Mouse (Mus musculus) kidney, embryonic 16.5 days (tissue): ENCODE measurements around the gene Dnah12. TPM values are rescaled to one million over a fixed set of nuclear protein-coding genes. Genes with fewer than 3 reads are reported as not detected.
"Not testable (repeated sequence)": the region's sequence is repeated elsewhere in the genome, so short reads cannot be mapped to it uniquely, and the experiment has no call there.

Experiments
- ATAC-seq: fragments of 200-750 bp; cut with Nextera tagmentation; 2 replicates; pipeline ENCODE4 v1.8.0; 2017; ENCODE audit warnings: moderate TSS enrichment; ENCODE audit not compliant: low FRiP score, low TSS enrichment
- H3K27ac ChIP-seq: fragments of 300-500 bp; sonication (generic); 2 replicates; pipeline ENCODE4 v1.5.1; 2014; ENCODE audit warnings: low read length
- H3K27me3 ChIP-seq: fragments of 300-500 bp; sonication (generic); 2 replicates; pipeline ENCODE4 v1.6.1; 2014; ENCODE audit warnings: low read length, control low read depth, mixed read lengths; ENCODE audit not compliant: insufficient read depth
- H3K36me3 ChIP-seq: fragments of 300-500 bp; sonication (generic); 2 replicates; pipeline ENCODE4 v1.6.1; 2014; ENCODE audit warnings: low read length, control low read depth, mixed read lengths; ENCODE audit not compliant: insufficient read depth
- H3K4me1 ChIP-seq: fragments of 300-500 bp; sonication (generic); 2 replicates; pipeline ENCODE4 v1.6.1; 2014; ENCODE audit warnings: low read length, control low read depth, mixed read lengths; ENCODE audit not compliant: insufficient read depth
- H3K4me2 ChIP-seq: fragments of 300-500 bp; sonication (generic); replicated peaks from 2 replicates; pipeline ENCODE4 v1.6.1; 2014; ENCODE audit warnings: low read depth, low read length
- H3K4me3 ChIP-seq: fragments of 300-500 bp; sonication (generic); 2 replicates; pipeline ENCODE4 v1.5.1; 2014; ENCODE audit warnings: mild to moderate bottlenecking, low read length
- H3K9ac ChIP-seq: fragments of 300-500 bp; sonication (generic); replicated peaks from 2 replicates; pipeline ENCODE4 v1.6.1; 2014; ENCODE audit warnings: low read length
- H3K9me3 ChIP-seq: fragments of 300-500 bp; sonication (generic); 2 replicates; pipeline ENCODE4 v1.6.1; 2016; ENCODE audit warnings: low read length, control low read depth
- WGBS: fragments of 180-500 bp; shearing (Covaris S2); extraction: QIAGEN DNeasy Blood & Tissue Kit; methylation state at CpG from one replicate; pipeline ENCODE4 v1.1.7; 2014; 5-methylcytosine and 5-hydroxymethylcytosine counted together
- polyA plus RNA-seq: library from polyadenylated mRNA; unstranded; fragments of >200 nt; fragmentation: Nextera tagmentation; extraction: Ambion mirVana; gene quantifications from 2 replicates; pipeline ENCODE4 v1.2.1, GENCODE M21; 2015

The Dnah12 gene
- polyA plus RNA-seq, 1 experiment from 2014 or later: 0.21 TPM

DNA sequence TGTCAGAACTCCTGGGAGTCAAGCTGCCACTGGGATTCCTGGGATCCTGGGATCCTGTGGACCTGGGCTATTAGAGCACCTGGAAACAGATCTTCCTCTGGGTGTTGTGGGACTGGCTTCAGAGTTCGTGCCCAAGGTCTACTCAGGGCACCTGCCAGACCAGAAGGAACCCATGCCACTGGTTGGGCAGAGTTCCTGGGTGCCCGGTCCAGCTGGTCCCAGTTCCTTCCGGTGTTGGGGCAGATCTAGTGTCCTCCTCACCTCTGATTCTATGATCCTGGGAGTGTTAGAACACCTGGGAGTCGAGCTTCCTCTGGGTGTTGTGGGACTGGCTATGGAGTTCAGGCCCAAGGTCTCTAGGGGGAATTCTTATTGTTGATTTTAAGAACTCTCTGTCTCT lies 214.3 kb downstream of the Dnah12 start:
- Histone ChIP-seq H3K9me3 (no peaks in the 10 kb centered on the region), H3K9ac (no peak overlapping the region), H3K4me3 (no peak overlapping the region), H3K36me3 (no peaks in the 10 kb centered on the region), H3K27me3 (no peaks in the 10 kb centered on the region), H3K4me2 (no peak overlapping the region), H3K4me1 (no peaks in the 10 kb centered on the region), H3K27ac (no peak overlapping the region)
- WGBS: 88% methylated on average over 4 of the region's 4 CpGs
- ATAC-seq: no peak

DNA sequence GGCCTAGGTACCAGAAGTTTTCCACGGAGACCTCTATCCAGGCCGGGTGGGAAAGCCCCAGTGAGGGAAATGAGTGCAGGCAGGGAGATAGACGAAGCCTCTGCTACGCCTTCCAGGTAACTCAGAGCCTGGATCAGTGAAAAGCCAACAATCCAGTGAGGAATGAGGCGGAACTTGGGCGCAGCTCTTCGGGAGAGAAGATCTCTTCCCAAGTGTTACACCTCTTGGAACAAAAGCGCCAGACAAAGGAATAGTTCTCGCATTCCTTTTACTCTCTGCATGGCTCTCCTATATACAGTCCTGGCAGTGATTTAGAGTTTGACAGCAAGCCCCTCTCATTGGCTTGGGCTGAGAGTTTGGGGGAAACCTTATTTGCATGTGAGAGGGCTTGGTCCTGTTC lies 217.4 kb downstream of the Dnah12 start:
- WGBS: 60% methylated on average over 9 of the region's 9 CpGs
- ATAC-seq: not testable (repeated sequence)

DNA sequence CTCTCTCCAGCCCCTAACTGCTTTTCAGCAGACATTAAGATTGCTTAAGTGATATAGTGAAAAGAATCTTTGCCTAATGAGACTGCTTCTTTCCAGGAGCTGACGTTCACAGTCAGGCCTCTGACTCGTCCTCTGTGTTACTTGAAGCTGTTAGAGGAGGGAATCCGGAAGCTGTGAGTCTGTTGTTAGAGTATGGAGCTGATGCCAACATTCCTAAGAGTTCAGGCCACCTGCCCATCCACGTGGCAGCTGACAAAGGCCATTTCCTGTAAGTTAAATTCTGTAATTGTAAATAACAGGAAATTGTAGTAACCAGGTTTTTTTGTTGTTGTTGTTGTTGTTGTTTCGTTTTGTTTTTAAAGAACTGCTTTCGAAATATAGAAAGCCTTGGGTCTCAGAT lies 218.1 kb downstream of the Dnah12 start:
- ATAC-seq: no peak
- Histone ChIP-seq H3K4me1 (no peaks in the 10 kb centered on the region), H3K9me3 (no peaks in the 10 kb centered on the region), H3K4me2 (no peak overlapping the region), H3K9ac (no peak overlapping the region), H3K27me3 (no peaks in the 10 kb centered on the region), H3K36me3 (no peaks in the 10 kb centered on the region), H3K4me3 (no peak overlapping the region), H3K27ac (no peak overlapping the region)
- 71% methylated on average over 6 of the region's 6 CpGs for WGBS

More for the DNA sequence above, 217.4 kb downstream of the Dnah12 start:
- not testable (repeated sequence) for H3K36me3 ChIP-seq, H3K9ac ChIP-seq, H3K9me3 ChIP-seq, H3K4me3 ChIP-seq, H3K27me3 ChIP-seq, H3K4me1 ChIP-seq, H3K27ac ChIP-seq, H3K4me2 ChIP-seq

DNA sequence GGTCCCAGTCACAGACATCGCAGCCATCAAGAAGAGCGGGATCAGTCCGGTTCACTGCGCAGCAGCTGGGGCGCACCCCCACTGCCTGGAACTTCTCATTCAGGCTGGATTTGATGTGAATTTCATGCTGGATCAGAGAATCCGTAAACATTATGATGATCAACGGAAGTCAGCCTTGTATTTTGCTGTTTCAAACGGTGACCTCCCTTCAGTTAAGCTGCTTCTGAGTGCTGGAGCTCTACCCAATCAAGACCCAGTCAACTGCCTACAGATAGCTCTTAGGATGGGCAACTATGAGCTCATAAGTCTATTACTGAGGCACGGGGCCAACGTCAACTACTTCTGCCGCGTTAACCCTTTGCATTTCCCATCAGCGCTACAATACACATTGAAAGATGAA lies 218.8 kb downstream of the Dnah12 start:
- Histone ChIP-seq H3K36me3 (no peaks in the 10 kb centered on the region), H3K27me3 (no peaks in the 10 kb centered on the region), H3K4me3 (no peak overlapping the region), H3K4me1 (no peaks in the 10 kb centered on the region), H3K9me3 (no peaks in the 10 kb centered on the region), H3K27ac (no peak overlapping the region), H3K9ac (no peak overlapping the region), H3K4me2 (no peak overlapping the region)
- WGBS: 94% methylated on average over 13 of the region's 13 CpGs
- no peak for ATAC-seq

DNA sequence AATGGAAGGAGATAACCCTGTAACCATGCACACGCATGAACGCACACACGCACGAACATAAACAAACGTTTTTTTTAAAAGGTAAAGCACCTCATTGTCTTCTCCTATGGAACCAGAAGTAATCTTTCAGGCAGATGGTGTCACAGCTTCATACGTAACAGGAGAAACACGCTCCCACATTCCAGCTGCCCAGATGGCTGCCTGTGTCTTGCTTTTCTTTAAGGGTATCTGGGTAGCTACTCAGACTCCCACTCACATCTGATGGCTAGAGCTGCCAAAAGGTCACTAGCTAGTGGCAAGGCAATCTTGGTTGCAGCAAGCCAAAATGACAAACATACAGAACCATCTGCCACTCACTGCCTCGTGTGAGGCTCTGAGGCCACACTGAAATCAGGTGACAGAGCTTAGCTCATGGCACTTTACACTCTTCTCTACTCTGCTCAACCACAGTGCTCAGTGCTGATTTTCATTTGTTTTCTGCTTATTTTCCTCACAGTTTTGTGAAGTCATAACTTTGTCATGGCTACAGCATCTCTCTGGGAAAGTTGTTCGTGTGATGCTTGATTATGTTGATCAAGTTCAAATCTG lies 220.7 kb downstream of the Dnah12 start:
- H3K9me3 ChIP-seq: no peaks in the 10 kb centered on the region
- H3K4me2 ChIP-seq: no peak overlapping the region
- H3K27ac ChIP-seq: peak overlapping the region; percentile 9; the same call in 1 of the 2 replicates
- 44% methylated on average over 9 of the region's 9 CpGs for WGBS
- ATAC-seq: peak; percentile 69; the same call in 1 of the 2 replicates
- no peak overlapping the region for H3K4me3 ChIP-seq
- H3K4me1 ChIP-seq: no peaks in the 10 kb centered on the region
- no peak overlapping the region for H3K9ac ChIP-seq
- no peaks in the 10 kb centered on the region for H3K36me3 ChIP-seq
- H3K27me3 ChIP-seq: no peaks in the 10 kb centered on the region

DNA sequence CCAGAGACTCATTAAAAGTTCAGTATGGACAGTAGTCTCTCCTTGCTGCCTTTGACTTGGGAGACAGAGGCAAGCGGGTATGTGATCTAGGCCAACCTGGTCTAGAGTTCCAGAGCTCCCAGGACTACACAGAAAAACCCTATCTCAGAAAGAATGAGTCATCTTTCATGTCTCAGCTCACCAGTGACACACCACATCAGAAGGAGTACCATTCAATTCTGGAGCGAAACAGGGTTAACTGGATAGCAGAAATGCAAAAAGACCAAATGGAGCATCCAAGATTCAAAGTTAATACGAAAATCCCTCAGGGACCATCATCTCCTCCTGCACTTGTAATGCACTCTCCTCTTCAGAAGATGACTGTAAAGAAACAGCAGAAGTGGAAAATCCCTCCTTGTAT lies 226.2 kb downstream of the Dnah12 start:
- Histone ChIP-seq H3K27me3 (no peaks in the 10 kb centered on the region), H3K4me2 (no peak overlapping the region), H3K4me1 (no peaks in the 10 kb centered on the region), H3K9ac (no peak overlapping the region), H3K9me3 (no peaks in the 10 kb centered on the region), H3K36me3 (peaks cover 13% of the 10 kb centered on the region), H3K27ac (no peak overlapping the region), H3K4me3 (no peak overlapping the region)
- WGBS: 94% methylated on average over 3 of the region's 3 CpGs
- no peak for ATAC-seq

DNA sequence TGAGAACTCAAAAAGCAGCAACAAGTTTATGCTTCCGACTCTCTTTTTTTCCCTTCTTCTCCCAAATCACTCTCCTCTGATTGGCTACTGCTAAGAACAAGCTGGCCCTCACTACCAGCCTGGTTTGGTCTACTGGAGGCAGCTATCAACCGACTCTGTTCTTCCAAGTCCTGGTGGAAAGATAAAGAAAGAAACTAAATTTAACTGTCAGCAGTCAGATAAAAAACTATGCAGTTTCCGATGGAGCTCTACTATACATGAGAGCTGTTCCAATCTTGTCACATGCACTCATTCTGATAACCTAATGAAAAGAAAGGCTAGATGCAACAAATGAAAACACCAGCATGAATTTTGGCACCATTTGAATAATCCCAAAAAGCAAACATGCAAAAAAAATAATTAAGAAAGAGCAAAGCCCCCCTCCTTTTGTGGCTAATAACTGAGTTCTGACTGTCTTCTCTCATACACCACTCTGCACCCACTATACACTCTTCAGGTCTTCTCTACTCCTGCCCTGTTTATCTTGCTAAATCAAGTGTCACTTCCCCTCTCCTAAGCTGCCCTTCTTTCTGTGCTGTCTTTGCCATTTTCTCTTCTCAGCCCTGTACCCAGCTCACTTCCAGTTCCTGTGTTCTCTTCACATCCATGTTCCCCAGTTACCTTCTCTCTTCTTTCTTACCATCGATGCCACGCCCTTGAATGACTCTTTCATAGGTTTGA lies 230.8 kb downstream of the Dnah12 start:
- no peak overlapping the region for H3K9ac ChIP-seq
- H3K4me1 ChIP-seq: no peaks in the 10 kb centered on the region
- no peak overlapping the region for H3K27ac ChIP-seq
- no peak overlapping the region for H3K4me2 ChIP-seq
- ATAC-seq: no peak
- no peak overlapping the region for H3K4me3 ChIP-seq
- no peaks in the 10 kb centered on the region for H3K9me3 ChIP-seq
- H3K27me3 ChIP-seq: no peaks in the 10 kb centered on the region
- 91% methylated on average over 5 of the region's 5 CpGs for WGBS
- peaks cover 28% of the 10 kb centered on the region for H3K36me3 ChIP-seq

DNA sequence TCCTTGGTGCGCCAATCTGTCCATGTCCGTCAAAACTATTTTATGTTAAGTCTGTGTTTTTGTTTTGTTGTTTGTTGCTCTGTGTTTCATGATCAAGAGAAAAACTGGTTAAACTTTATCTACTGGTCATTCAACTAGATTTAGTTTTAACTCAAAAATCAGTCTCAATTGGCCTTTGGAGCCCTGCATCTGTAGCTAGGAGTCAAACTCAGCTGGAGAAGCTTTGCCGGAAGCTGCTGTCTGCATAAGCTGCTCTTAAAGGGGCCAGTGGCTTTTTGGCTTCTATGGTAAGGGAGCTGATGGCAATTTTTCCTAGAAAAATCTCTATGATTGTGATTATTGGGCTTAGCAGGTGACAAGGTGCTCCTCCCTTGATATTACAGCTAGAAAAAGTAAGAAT lies 241.8 kb downstream of the Dnah12 start:
- Histone ChIP-seq H3K27me3 (no peaks in the 10 kb centered on the region), H3K4me3 (no peak overlapping the region), H3K4me2 (no peak overlapping the region), H3K4me1 (no peaks in the 10 kb centered on the region), H3K9ac (no peak overlapping the region), H3K36me3 (peaks cover 19% of the 10 kb centered on the region; the same call in 1 of the 2 replicates), H3K9me3 (no peaks in the 10 kb centered on the region), H3K27ac (no peak overlapping the region)
- ATAC-seq: no peak
- WGBS: 89% methylated on average over 3 of the region's 3 CpGs

DNA sequence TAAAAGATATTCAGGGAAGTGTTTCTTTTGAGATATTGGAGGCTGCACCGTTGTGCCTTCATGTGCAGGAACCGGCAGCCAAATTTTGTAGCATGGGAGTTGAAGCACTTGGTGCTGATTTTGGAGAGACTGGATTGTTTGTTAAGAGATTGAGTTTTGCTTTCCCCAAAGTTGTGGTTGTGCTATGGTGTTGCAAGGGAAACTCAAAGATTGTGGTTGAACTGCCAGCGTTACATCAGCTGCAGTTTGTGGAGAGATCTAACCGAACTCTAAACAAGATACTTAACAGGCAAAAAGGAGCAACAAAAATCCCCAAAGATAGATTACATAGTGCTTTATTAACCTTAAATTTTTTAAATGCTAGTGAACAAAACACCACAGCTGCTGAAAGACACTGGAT lies 242.5 kb downstream of the Dnah12 start:
- Histone ChIP-seq H3K27me3 (no peaks in the 10 kb centered on the region), H3K27ac (no peak overlapping the region), H3K9ac (no peak overlapping the region), H3K9me3 (no peaks in the 10 kb centered on the region), H3K4me1 (no peaks in the 10 kb centered on the region), H3K36me3 (peaks cover 19% of the 10 kb centered on the region; the same call in 1 of the 2 replicates), H3K4me3 (no peak overlapping the region), H3K4me2 (no peak overlapping the region)
- no peak for ATAC-seq
- 95% methylated on average over 4 of the region's 4 CpGs for WGBS
